Mouse (Mus musculus): Measurements from ENCODE around the gene Satb2. TPM values are rescaled to one million over a fixed set of nuclear protein-coding genes. Genes with fewer than 3 reads are reported as not detected.

Gene Satb2
- total RNA-seq, 2 experiments from 2014 or later = 79.1 to 88.5 TPM

Small RNA genes lying within 50 kb of the gene (microRNA-seq; reads per million reads assigned to microRNA genes)
- 0 reads per million in 2 experiments for gene Gm23943

All from left cerebral cortex, adult 18-20 months (tissue).